18 mouse cellular contexts compared by ENCODE assay signal in the genomic region with DNA sequence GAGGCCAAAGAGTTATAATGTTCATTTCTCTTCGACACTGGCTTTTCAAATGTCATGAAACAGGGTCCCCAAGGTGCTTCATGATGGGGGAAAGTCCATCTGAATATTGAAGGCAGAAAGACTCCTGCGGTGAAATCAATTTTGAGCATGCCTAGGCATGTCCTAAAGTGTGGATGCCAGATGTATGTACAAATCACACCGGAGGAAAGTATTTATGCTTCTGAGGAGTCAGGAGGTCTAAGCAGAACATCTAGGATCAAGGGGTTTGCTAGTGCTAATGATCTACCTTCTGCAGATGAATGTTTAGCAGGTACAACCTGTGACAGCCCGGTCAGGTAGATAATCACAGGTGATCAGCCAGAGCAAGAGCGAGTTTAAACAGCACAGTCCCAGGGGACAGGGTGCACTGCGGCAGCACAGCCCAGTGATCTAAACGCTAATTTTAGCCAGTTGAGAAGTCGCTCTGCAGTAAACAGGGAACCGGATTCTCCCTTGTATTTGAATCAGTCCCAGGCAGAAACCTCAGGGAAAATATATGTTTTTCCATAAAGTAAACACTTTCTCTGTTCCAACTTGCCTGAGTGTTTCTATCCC. TPM values are rescaled to one million over a fixed set of nuclear protein-coding genes. Genes with fewer than 3 reads are reported as not detected.
DNase-seq lines count a peak whose midpoint lies in the region; ATAC-seq lines count a peak whose summit lies in the region.
"Had no signal": no experiment of that assay in that cellular context is flagged by ENCODE, and none has a peak within 500 bp of the region (broad histone marks: within the 10 kb centered on the region; RNA-seq: fewer than 3 reads in every experiment).

No protein-coding gene starts in this region.

- 59% methylated on average over 9 of the region's 9 CpGs for WGBS in heart, embryonic 12.5 days
- 64% methylated on average over 9 of the region's 9 CpGs for WGBS in liver, embryonic 16.5 days (ENCODE audit: insufficient replicate concordance)

- H3K36me3 ChIP-seq in heart, embryonic 12.5 days, result no peaks in the 10 kb centered on the region
- no peaks in the 10 kb centered on the region for H3K36me3 ChIP-seq in liver, embryonic 16.5 days (ENCODE audit: control insufficient read depth, insufficient read depth)
- H3K36me3 ChIP-seq: hindbrain, embryonic 10.5 days; kidney, embryonic 15.5 days; limb, embryonic 10.5 days; midbrain, embryonic 12.5 days had no signal

- H3K9me3 ChIP-seq in heart, embryonic 12.5 days (replicated peaks), result no peaks in the 10 kb centered on the region
- no peaks in the 10 kb centered on the region for H3K9me3 ChIP-seq in liver, embryonic 16.5 days (replicated peaks; ENCODE audit: control insufficient read depth, low read length)
- H3K9me3 ChIP-seq: hindbrain, embryonic 10.5 days; kidney, embryonic 15.5 days; limb, embryonic 10.5 days; midbrain, embryonic 12.5 days had no signal

- no peak for ATAC-seq in heart, embryonic 12.5 days (ENCODE audit: insufficient number of reproducible peaks, low FRiP score)
- no peak for ATAC-seq in liver, embryonic 16.5 days (ENCODE audit: low read depth)
- ATAC-seq: inflammation-experienced regulatory T-cells, adult 6 months had no signal

- H3K4me2 ChIP-seq in heart, embryonic 12.5 days, result no peak overlapping the region
- H3K4me2 ChIP-seq in liver, embryonic 16.5 days (ENCODE audit: low read depth, low read length), result peak overlapping the region; percentile 69
- H3K4me2 ChIP-seq: kidney, embryonic 15.5 days; midbrain, embryonic 12.5 days had no signal

- H3K27me3 ChIP-seq in heart, embryonic 12.5 days (replicated peaks), result no peaks in the 10 kb centered on the region
- no peaks in the 10 kb centered on the region for H3K27me3 ChIP-seq in liver, embryonic 16.5 days (ENCODE audit: control insufficient read depth, insufficient read depth, low read depth, low read length)
- H3K27me3 ChIP-seq: kidney, embryonic 15.5 days; midbrain, embryonic 12.5 days had no signal

- H3K4me1 ChIP-seq in heart, embryonic 12.5 days (replicated peaks), result 0 out of 2 replicates have a peak, but pooled peaks cover 9% of the 10 kb centered on the region
- peaks cover 40% of the 10 kb centered on the region for H3K4me1 ChIP-seq in liver, embryonic 16.5 days (ENCODE audit: control insufficient read depth, low read depth, low read length)
- H3K4me1 ChIP-seq: hindbrain, embryonic 10.5 days; kidney, embryonic 15.5 days; limb, embryonic 10.5 days; midbrain, embryonic 12.5 days had no signal

- no peak overlapping the region for H3K9ac ChIP-seq in heart, embryonic 12.5 days
- H3K9ac ChIP-seq in liver, embryonic 16.5 days (ENCODE audit: low read depth, low read length), result peak overlapping the region; percentile 47
- H3K9ac ChIP-seq: kidney, embryonic 15.5 days; midbrain, embryonic 12.5 days had no signal

- H3K27ac ChIP-seq in heart, embryonic 12.5 days (ENCODE audit: poor library complexity, severe bottlenecking), result 0 out of 2 replicates have a peak overlapping the region, but pooled peaks have one; percentile 22
- H3K27ac ChIP-seq in liver, embryonic 16.5 days (ENCODE audit: low read length), result peak overlapping the region; percentile 99
- H3K27ac ChIP-seq: hindbrain, embryonic 10.5 days; kidney, embryonic 15.5 days; limb, embryonic 10.5 days; midbrain, embryonic 12.5 days had no signal

- no peak overlapping the region for H3K4me3 ChIP-seq in heart, embryonic 12.5 days
- H3K4me3 ChIP-seq in liver, embryonic 16.5 days (ENCODE audit: low read depth, low read length), result no peak overlapping the region
- H3K4me3 ChIP-seq: hindbrain, embryonic 10.5 days; kidney, embryonic 15.5 days; limb, embryonic 10.5 days; midbrain, embryonic 12.5 days; myocyte had no signal

- DNase-seq in heart, postnatal 4 days, result no peak
- peak; percentile 59 to 63 for DNase-seq in B cell, adult 2 months
- DNase-seq in ZHBTc4 (ENCODE audit: low read depth, low spot score), result peak; percentile 28
- no peak for DNase-seq in Muller cell, postnatal 12 days (ENCODE audit: inconsistent ontology term)
- no peak for DNase-seq in urinary bladder, postnatal 14 days (ENCODE audit: low spot score)
- DNase-seq: adrenal gland, postnatal 36 days; cerebellum, postnatal 14 days; heart, adult 18-20 months; lung, postnatal 10 days; right cerebral cortex, adult 18-20 months had no signal

RNA-seq across cellular contexts. Expression of gene Car2, which starts 9.7 kb away (rescaled TPM):
- 180 and 196 TPM in 2 replicates for polyA plus RNA-seq in heart, embryonic 12.5 days (2016; fragmentation: Nextera tagmentation; extraction: Ambion mirVana)
- total RNA-seq in heart, postnatal 4 days (2021), result 10 to 100 TPM in 1 of 2 experiments, 1 to 10 TPM in 1; 9.8 to 11.8 TPM
- 2,019 and 2,429 TPM in 2 replicates for polyA plus RNA-seq in liver, embryonic 16.5 days (2015; fragmentation: Nextera tagmentation; extraction: Ambion mirVana)

RNA-seq across cellular contexts. Expression of gene Car3, which starts 13.1 kb away (rescaled TPM):
- 25.2 and 27.4 TPM in 2 replicates for polyA plus RNA-seq in heart, embryonic 12.5 days (2016; fragmentation: Nextera tagmentation; extraction: Ambion mirVana)
- total RNA-seq in heart, postnatal 4 days (2021), result 10 to 100 TPM; 22.0 to 45.6 TPM
- 138 and 165 TPM in 2 replicates for polyA plus RNA-seq in liver, embryonic 16.5 days (2015; fragmentation: Nextera tagmentation; extraction: Ambion mirVana)
- polyA plus RNA-seq: inflammation-experienced regulatory T-cells, adult 6 months had no signal

Comparison
In these comparisons a context has a peak if more than half of its experiments do, and no peak if none do; other contexts are left out.
1. DNase-seq: peak in B cell, adult 2 months (2 of 2) and ZHBTc4 (single experiment); none in heart, postnatal 4 days (single experiment), Muller cell, postnatal 12 days (single experiment) and urinary bladder, postnatal 14 days (single experiment).
2. RNA of gene Car2, which starts 9.7 kb away (polyA plus RNA-seq): 2,019 to 2,429 TPM in liver, embryonic 16.5 days; 180 to 196 TPM in heart, embryonic 12.5 days; every median in the first group is over 10 times any median in the second.